Mouse (Mus musculus) hindbrain, embryonic 11.5 days (tissue): ENCODE results near the gene Ccdc30. TPM values are rescaled to one million over a fixed set of nuclear protein-coding genes. Genes with fewer than 3 reads are reported as not detected.

Experiments
- ATAC-seq: fragments of 200-750 bp; cut with Nextera tagmentation; 2 replicates; pipeline ENCODE4 v1.8.0; 2017; ENCODE audit warnings: mild to moderate bottlenecking, moderate TSS enrichment, moderate library complexity; ENCODE audit not compliant: low FRiP score
- DNase-seq: peaks from one replicate; pipeline ENCODE4 v3.0.0-alpha.2; 2015; ENCODE audit warnings: low spot score
- H3K27ac ChIP-seq: fragments of 300-500 bp; sonication (generic); 2 replicates; pipeline ENCODE4 v1.5.1; 2014; ENCODE audit warnings: mild to moderate bottlenecking, low read depth, low read length
- H3K27me3 ChIP-seq: fragments of 300-500 bp; sonication (generic); 2 replicates; pipeline ENCODE4 v1.6.1; 2014; ENCODE audit warnings: mild to moderate bottlenecking, low read length, moderate library complexity, mixed read lengths; ENCODE audit not compliant: control insufficient read depth, insufficient read depth
- H3K36me3 ChIP-seq: fragments of 300-500 bp; sonication (generic); 2 replicates; pipeline ENCODE4 v1.6.1; 2014; ENCODE audit warnings: mild to moderate bottlenecking, low read length, moderate library complexity, mixed read lengths; ENCODE audit not compliant: control insufficient read depth, insufficient read depth
- H3K4me1 ChIP-seq: fragments of 300-500 bp; sonication (generic); replicated peaks from 2 replicates; pipeline ENCODE4 v1.6.1; 2014; ENCODE audit warnings: low read length, mixed read lengths; ENCODE audit not compliant: control insufficient read depth, insufficient read depth
- H3K4me2 ChIP-seq: fragments of 300-500 bp; sonication (generic); replicated peaks from 2 replicates; pipeline ENCODE4 v1.6.1; 2014; ENCODE audit warnings: mild to moderate bottlenecking, low read depth, low read length
- H3K4me3 ChIP-seq: fragments of 300-500 bp; sonication (generic); 2 replicates; pipeline ENCODE4 v1.5.1; 2014; ENCODE audit warnings: low read depth, low read length
- H3K9ac ChIP-seq: fragments of 300-500 bp; sonication (generic); 2 replicates; pipeline ENCODE4 v1.6.1; 2014; ENCODE audit warnings: low read depth, low read length
- H3K9me3 ChIP-seq: fragments of 300-500 bp; sonication (generic); 2 replicates; pipeline ENCODE4 v1.6.1; 2016; ENCODE audit warnings: low read length; ENCODE audit not compliant: control insufficient read depth
- WGBS: fragments of 180-500 bp; shearing (Covaris S2); extraction: QIAGEN DNeasy Blood & Tissue Kit; methylation state at CpG from one replicate; pipeline ENCODE4 v1.1.7; 2014; 5-methylcytosine and 5-hydroxymethylcytosine counted together
- polyA plus RNA-seq: library from polyadenylated mRNA; unstranded; fragments of >200 nt; fragmentation: Nextera tagmentation; extraction: Ambion mirVana; gene quantifications from 2 replicates; pipeline ENCODE4 v1.2.1, GENCODE M21; 2014

Ccdc30 gene
- polyA plus RNA-seq, 1 experiment from 2014 or later: 13.9 TPM

- Histone ChIP-seq H3K9ac (peak overlapping the region; percentile 61), H3K4me3 (peak overlapping the region; percentile 29), H3K27me3 (no peaks in the 10 kb centered on the region), H3K27ac (no peak overlapping the region), H3K4me2 (peak overlapping the region; percentile 44), H3K9me3 (no peaks in the 10 kb centered on the region), H3K36me3 (no peaks in the 10 kb centered on the region), H3K4me1 (no peaks in the 10 kb centered on the region)
- ATAC-seq (peak; percentile 59; the same call in 1 of the 2 replicates), DNase-seq (peak; percentile 53)
- 7% methylated on average over 30 of the region's 30 CpGs for WGBS
These were observed 55.9 kb downstream of the Ccdc30 start for GRCm38 (mm10) chr4:119359196-119359971.

DNA sequence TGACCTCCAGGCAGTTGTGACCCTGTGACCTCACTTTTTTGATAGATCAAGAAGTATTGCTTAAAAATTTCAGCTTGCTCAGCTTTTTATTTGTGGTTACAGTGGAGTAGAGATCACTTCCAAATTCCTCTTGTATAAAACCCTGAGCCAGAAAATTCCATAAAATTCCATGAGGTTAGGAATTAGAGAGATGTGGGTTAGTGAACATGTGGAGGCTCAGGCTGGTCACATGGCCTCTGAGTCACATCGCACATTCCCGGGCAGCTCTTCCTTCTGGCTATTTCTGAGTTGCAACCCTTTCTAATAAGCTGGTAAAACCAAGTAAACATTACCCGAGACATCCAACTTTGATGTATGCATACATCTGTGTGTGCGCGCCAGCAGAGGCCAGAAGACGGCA is 69.8 kb downstream of the Ccdc30 start:
- Histone ChIP-seq H3K4me3 (no peak overlapping the region), H3K9ac (no peak overlapping the region), H3K4me1 (no peaks in the 10 kb centered on the region), H3K36me3 (no peaks in the 10 kb centered on the region), H3K9me3 (no peaks in the 10 kb centered on the region), H3K4me2 (no peak overlapping the region), H3K27me3 (no peaks in the 10 kb centered on the region), H3K27ac (no peak overlapping the region)
- 96% methylated on average over 6 of the region's 6 CpGs for WGBS
- ATAC-seq: no peak
- DNase-seq: no peak

DNA sequence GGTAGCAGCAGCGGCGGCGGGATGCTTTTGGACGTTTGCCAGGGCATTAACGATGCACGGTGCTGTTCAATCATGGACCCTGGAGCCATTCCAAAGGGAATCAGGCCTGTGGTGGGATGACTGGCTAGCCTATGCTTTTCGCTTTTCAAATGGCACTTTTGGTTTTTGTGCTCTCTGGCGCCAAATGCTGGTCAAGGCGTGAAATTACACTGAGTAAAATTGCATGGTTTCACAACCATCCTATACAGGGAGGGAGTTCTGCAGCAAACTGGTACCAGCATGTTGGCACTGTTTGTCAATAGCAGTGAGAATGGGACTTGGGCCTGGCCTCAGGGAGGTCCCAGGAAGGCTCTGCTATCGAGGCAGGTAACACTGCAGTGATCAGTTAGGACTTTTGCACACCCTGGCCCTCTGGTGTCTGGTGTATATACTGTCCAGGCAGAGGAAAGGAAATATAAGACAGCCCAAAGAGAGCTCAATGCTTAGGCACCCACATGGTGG is 76.4 kb downstream of the Ccdc30 start:
- Histone ChIP-seq H3K36me3 (no peaks in the 10 kb centered on the region), H3K27me3 (no peaks in the 10 kb centered on the region), H3K27ac (no peak overlapping the region), H3K9ac (peak overlapping the region; percentile 21; the same call in 1 of the 2 replicates), H3K4me1 (no peaks in the 10 kb centered on the region; the same call in 1 of the 2 replicates), H3K4me2 (no peak overlapping the region), H3K9me3 (no peaks in the 10 kb centered on the region), H3K4me3 (no peak overlapping the region)
- 5% methylated on average over 10 of the region's 10 CpGs for WGBS
- peak; percentile 77 for ATAC-seq
- DNase-seq: peak; percentile 81

GRCm38 (mm10) chr4:119338422-119338821 is 76.9 kb downstream of the Ccdc30 start:
- H3K9ac ChIP-seq: peak overlapping the region; percentile 21; the same call in 1 of the 2 replicates
- H3K27me3 ChIP-seq: no peaks in the 10 kb centered on the region
- H3K4me1 ChIP-seq: no peaks in the 10 kb centered on the region; the same call in 1 of the 2 replicates
- H3K36me3 ChIP-seq: no peaks in the 10 kb centered on the region
- no peak overlapping the region for H3K4me2 ChIP-seq
- no peak overlapping the region for H3K27ac ChIP-seq
- 82% methylated on average over 4 of the region's 4 CpGs for WGBS
- no peaks in the 10 kb centered on the region for H3K9me3 ChIP-seq
- ATAC-seq: peak; percentile 51
- DNase-seq: no peak
- H3K4me3 ChIP-seq: no peak overlapping the region

- no peak overlapping the region for H3K4me2 ChIP-seq
- H3K4me3 ChIP-seq: no peak overlapping the region
- no peaks in the 10 kb centered on the region for H3K36me3 ChIP-seq
- 84% methylated on average over 6 of the region's 6 CpGs for WGBS
- no peak overlapping the region for H3K9ac ChIP-seq
- no peaks in the 10 kb centered on the region for H3K9me3 ChIP-seq
- no peaks in the 10 kb centered on the region for H3K27me3 ChIP-seq
- H3K27ac ChIP-seq: no peak overlapping the region
- no peaks in the 10 kb centered on the region for H3K4me1 ChIP-seq
- DNase-seq (no peak), ATAC-seq (no peak)
These were observed 81.8 kb downstream of the Ccdc30 start for GRCm38 (mm10) chr4:119333487-119333886.

GRCm38 (mm10) chr4:119320896-119321550 is 94.3 kb downstream of the Ccdc30 start:
- Histone ChIP-seq H3K9ac (peak overlapping the region; percentile 77), H3K9me3 (no peaks in the 10 kb centered on the region), H3K27me3 (no peaks in the 10 kb centered on the region), H3K36me3 (no peaks in the 10 kb centered on the region; the same call in 1 of the 2 replicates), H3K4me2 (peak overlapping the region; percentile 82), H3K27ac (peak overlapping the region; percentile 74), H3K4me1 (peaks cover 5% of the 10 kb centered on the region), H3K4me3 (peak overlapping the region; percentile 81)
- 29% methylated on average over 10 of the region's 10 CpGs for WGBS
- DNase-seq (peak; percentile 23), ATAC-seq (peak; percentile 76)

GRCm38 (mm10) chr4:119320131-119320830 is 95.0 kb downstream of the Ccdc30 start, which contains the start of gene Ppih:
Ppih (minus strand) TSS chr4:119320546.
- ATAC-seq (peak; percentile 97), DNase-seq (peak; percentile 97)
- peaks cover 5% of the 10 kb centered on the region for H3K4me1 ChIP-seq
- H3K4me3 ChIP-seq: peak within 1 kb of the TSS; percentile 81
- H3K4me2 ChIP-seq: peak within 1 kb of the TSS; percentile 82
- H3K27me3 ChIP-seq: no peaks in the 10 kb centered on the region
- H3K27ac ChIP-seq: peak within 1 kb of the TSS; percentile 74
- WGBS: under 1% methylated on average over 44 of the region's 44 CpGs
- peaks cover 2% of the 10 kb centered on the region for H3K36me3 ChIP-seq
- H3K9me3 ChIP-seq: no peaks in the 10 kb centered on the region
- H3K9ac ChIP-seq: peak within 1 kb of the TSS; percentile 77

DNA sequence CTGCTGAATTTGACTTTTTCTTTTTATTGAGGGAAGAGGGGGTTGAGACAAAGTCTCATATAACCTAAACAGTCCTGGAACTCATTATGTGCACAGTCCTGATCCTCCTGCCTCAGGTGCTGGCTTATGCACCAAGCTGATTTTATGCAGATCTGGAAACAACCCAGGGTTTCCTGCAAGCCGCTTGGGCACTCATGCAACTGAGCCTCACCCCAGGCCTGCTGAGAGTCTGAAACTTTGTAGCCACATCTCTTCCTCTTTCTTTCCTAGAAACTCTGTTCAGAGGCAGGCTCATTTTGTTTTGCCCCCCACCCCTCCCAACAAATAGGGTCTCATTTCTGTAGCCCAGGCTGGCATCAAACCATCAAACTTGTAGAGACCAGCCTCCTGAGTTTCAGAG is 101.6 kb downstream of the Ccdc30 start:
- peaks cover 4% of the 10 kb centered on the region for H3K36me3 ChIP-seq
- H3K4me2 ChIP-seq: no peak overlapping the region
- no peak overlapping the region for H3K9ac ChIP-seq
- H3K27ac ChIP-seq: no peak overlapping the region
- H3K4me3 ChIP-seq: no peak overlapping the region
- H3K9me3 ChIP-seq: no peaks in the 10 kb centered on the region
- ATAC-seq (no peak), DNase-seq (no peak)
- no peaks in the 10 kb centered on the region for H3K27me3 ChIP-seq
- WGBS: 92% methylated on average over 1 of the region's 1 CpGs
- H3K4me1 ChIP-seq: no peaks in the 10 kb centered on the region
